Mouse (Mus musculus): ENCODE data around the gene Ston2. TPM values are rescaled to one million over a fixed set of nuclear protein-coding genes. Genes with fewer than 3 reads are reported as not detected.

Gene Ston2
- total RNA-seq, 2 experiments from 2014 or later = 0.84 to 1.1 TPM

- no peak for ATAC-seq (replicated peaks; ENCODE audit: low FRiP score, poor library complexity, severe bottlenecking)
These were observed 115.0 kb downstream of the Ston2 start for GRCm38 (mm10) chr12:91673141-91673540.

- ATAC-seq (replicated peaks; ENCODE audit: low FRiP score, poor library complexity, severe bottlenecking) = no peak
These were observed 115.7 kb downstream of the Ston2 start for GRCm38 (mm10) chr12:91672528-91672927.

- ATAC-seq (replicated peaks; ENCODE audit: low FRiP score, poor library complexity, severe bottlenecking) = no peak
These were observed 119.5 kb downstream of the Ston2 start for GRCm38 (mm10) chr12:91668529-91669245.

- no peak for ATAC-seq (replicated peaks; ENCODE audit: low FRiP score, poor library complexity, severe bottlenecking)
These were observed 120.4 kb downstream of the Ston2 start for GRCm38 (mm10) chr12:91667741-91668140.

GRCm38 (mm10) chr12:91666607-91667006, 121.6 kb downstream of the Ston2 start:
- no peak for ATAC-seq (replicated peaks; ENCODE audit: low FRiP score, poor library complexity, severe bottlenecking)

GRCm38 (mm10) chr12:91665431-91665830, 122.8 kb downstream of the Ston2 start:
- ATAC-seq (replicated peaks; ENCODE audit: low FRiP score, poor library complexity, severe bottlenecking) = no peak

- ATAC-seq (replicated peaks; ENCODE audit: low FRiP score, poor library complexity, severe bottlenecking) = no peak
These were observed 124.9 kb downstream of the Ston2 start for GRCm38 (mm10) chr12:91663260-91663659.

GRCm38 (mm10) chr12:91662844-91663243, 125.3 kb downstream of the Ston2 start:
- ATAC-seq (replicated peaks; ENCODE audit: low FRiP score, poor library complexity, severe bottlenecking) = no peak

- no peak for ATAC-seq (replicated peaks; ENCODE audit: low FRiP score, poor library complexity, severe bottlenecking)
These were observed 127.4 kb downstream of the Ston2 start for GRCm38 (mm10) chr12:91660640-91661417.

GRCm38 (mm10) chr12:91654399-91655122, 133.6 kb downstream of the Ston2 start:
- no peak for ATAC-seq (replicated peaks; ENCODE audit: low FRiP score, poor library complexity, severe bottlenecking)

- no peak for ATAC-seq (replicated peaks; ENCODE audit: low FRiP score, poor library complexity, severe bottlenecking)
These were observed 139.8 kb downstream of the Ston2 start for GRCm38 (mm10) chr12:91648426-91648825.

- no peak for ATAC-seq (replicated peaks; ENCODE audit: low FRiP score, poor library complexity, severe bottlenecking)
These were observed 142.6 kb downstream of the Ston2 start for GRCm38 (mm10) chr12:91645361-91646123.

- no peak for ATAC-seq (replicated peaks; ENCODE audit: low FRiP score, poor library complexity, severe bottlenecking)
These were observed 145.0 kb downstream of the Ston2 start for GRCm38 (mm10) chr12:91643221-91643620.

- no peak for ATAC-seq (replicated peaks; ENCODE audit: low FRiP score, poor library complexity, severe bottlenecking)
These were observed 145.6 kb downstream of the Ston2 start for GRCm38 (mm10) chr12:91642426-91643093.

GRCm38 (mm10) chr12:91641631-91642141, 146.5 kb downstream of the Ston2 start:
- ATAC-seq (replicated peaks; ENCODE audit: low FRiP score, poor library complexity, severe bottlenecking) = no peak

GRCm38 (mm10) chr12:91641133-91641532, 147.1 kb downstream of the Ston2 start:
- ATAC-seq (replicated peaks; ENCODE audit: low FRiP score, poor library complexity, severe bottlenecking) = no peak

- ATAC-seq (replicated peaks; ENCODE audit: low FRiP score, poor library complexity, severe bottlenecking) = no peak
These were observed 147.5 kb downstream of the Ston2 start for GRCm38 (mm10) chr12:91640712-91641111.

GRCm38 (mm10) chr12:91638351-91638750, 149.8 kb downstream of the Ston2 start:
- no peak for ATAC-seq (replicated peaks; ENCODE audit: low FRiP score, poor library complexity, severe bottlenecking)

Data from erythroid progenitor cell, adult 5-6 weeks (primary cell).